Mouse (Mus musculus): ENCODE results near the gene Zfp385b.

DNA sequence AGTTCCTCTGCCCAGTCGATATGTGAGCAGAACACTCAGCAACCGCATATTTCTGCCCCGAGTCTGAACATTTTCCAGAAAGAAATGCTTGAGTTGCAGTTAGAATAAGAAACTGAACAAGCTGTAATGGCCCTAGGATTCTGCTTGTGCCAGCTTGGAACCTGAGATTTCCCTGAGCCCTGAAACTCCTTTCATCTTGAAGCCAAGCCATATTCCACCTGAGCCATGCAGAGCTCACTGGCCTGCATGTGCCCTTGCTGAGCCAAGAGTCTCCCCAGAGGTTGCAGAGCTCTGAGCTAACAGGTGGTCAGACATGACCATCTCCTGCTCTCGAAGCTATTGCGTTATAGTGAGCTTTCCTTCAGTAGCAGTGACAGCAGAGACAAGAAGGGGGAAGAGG, 210.0 kb downstream of the Zfp385b start:
- TF ChIP-seq POLR2A (IDR thresholded peaks at IDR 0.05; ENCODE audit: extremely low read depth, insufficient read depth, low read length) = no peak
- no peak for TF ChIP-seq CTCF (IDR thresholded peaks at IDR 0.05; ENCODE audit: low read depth, low read length)
